Mouse (Mus musculus) olfactory bulb, adult 2 months (tissue): Measurements from ENCODE around the gene Ak4.

Experiments
- CTCF ChIP-seq: fragments of 200-500 bp; IDR thresholded peaks from 2 replicates; pipeline ENCODE4 v1.5.1; 2012; ENCODE audit warnings: low read depth, mild to moderate bottlenecking, low read length, moderate library complexity; ENCODE audit not compliant: insufficient read depth
- POLR2A ChIP-seq: fragments of 200-500 bp; IDR thresholded peaks from 2 replicates; pipeline ENCODE4 v1.6.1; 2012; ENCODE audit warnings: mild to moderate bottlenecking, low read depth, low read length, moderate library complexity; ENCODE audit not compliant: insufficient read depth

- TF ChIP-seq CTCF (no peak), POLR2A (no peak)
These were observed at the start of gene Ak4 for GRCm38 (mm10) chr4:101419151-101419910.
